Mouse (Mus musculus): ENCODE measurements around the gene Tbce. TPM values are rescaled to one million over a fixed set of nuclear protein-coding genes. Genes with fewer than 3 reads are reported as not detected.

Gene Tbce
- polyA plus RNA-seq, 1 experiment from 2014 or later: 52.6 TPM

- H3K4me2 ChIP-seq (ENCODE audit: low read depth, low read length): no peak overlapping the region
- no peak overlapping the region for H3K27ac ChIP-seq (ENCODE audit: low read length)
- H3K4me1 ChIP-seq (ENCODE audit: control insufficient read depth, insufficient read depth, low read length): no peaks in the 10 kb centered on the region; the same call in 1 of the 2 replicates
- no peak overlapping the region for H3K9ac ChIP-seq (ENCODE audit: low read length)
- WGBS: 50% methylated on average over 4 of the region's 4 CpGs
- ATAC-seq (ENCODE audit: insufficient read depth, low FRiP score): no peak
- no peaks in the 10 kb centered on the region for H3K27me3 ChIP-seq (ENCODE audit: control insufficient read depth, insufficient read depth, low read length)
- H3K9me3 ChIP-seq (replicated peaks; ENCODE audit: control insufficient read depth, low read length): no peaks in the 10 kb centered on the region
- no peak overlapping the region for H3K4me3 ChIP-seq (replicated peaks; ENCODE audit: low read length)
- H3K36me3 ChIP-seq (ENCODE audit: control insufficient read depth, insufficient read depth, low read length): 0 out of 2 replicates have a peak, but pooled peaks cover 2% of the 10 kb centered on the region
These were observed 73.3 kb downstream of the Tbce start for GRCm38 (mm10) chr13:13966172-13966571.

- peak; percentile 16; the same call in 1 of the 2 replicates for ATAC-seq (ENCODE audit: insufficient read depth, low FRiP score)
- no peaks in the 10 kb centered on the region; the same call in 1 of the 2 replicates for H3K4me1 ChIP-seq (ENCODE audit: control insufficient read depth, insufficient read depth, low read length)
- WGBS: 72% methylated on average over 19 of the region's 19 CpGs
- 0 out of 2 replicates have a peak, but pooled peaks cover 2% of the 10 kb centered on the region for H3K36me3 ChIP-seq (ENCODE audit: control insufficient read depth, insufficient read depth, low read length)
- H3K4me2 ChIP-seq (ENCODE audit: low read depth, low read length): no peak overlapping the region
- no peaks in the 10 kb centered on the region for H3K27me3 ChIP-seq (ENCODE audit: control insufficient read depth, insufficient read depth, low read length)
- no peaks in the 10 kb centered on the region for H3K9me3 ChIP-seq (replicated peaks; ENCODE audit: control insufficient read depth, low read length)
- no peak overlapping the region for H3K4me3 ChIP-seq (replicated peaks; ENCODE audit: low read length)
- no peak overlapping the region for H3K27ac ChIP-seq (ENCODE audit: low read length)
- H3K9ac ChIP-seq (ENCODE audit: low read length): no peak overlapping the region
These were observed 74.0 kb downstream of the Tbce start for GRCm38 (mm10) chr13:13965388-13965964.

- no peak overlapping the region for H3K4me3 ChIP-seq (replicated peaks; ENCODE audit: low read length)
- no peak overlapping the region for H3K9ac ChIP-seq (ENCODE audit: low read length)
- no peaks in the 10 kb centered on the region for H3K36me3 ChIP-seq (ENCODE audit: control insufficient read depth, insufficient read depth, low read length)
- 82% methylated on average over 4 of the region's 4 CpGs for WGBS
- H3K4me2 ChIP-seq (ENCODE audit: low read depth, low read length): no peak overlapping the region
- no peaks in the 10 kb centered on the region for H3K9me3 ChIP-seq (replicated peaks; ENCODE audit: control insufficient read depth, low read length)
- ATAC-seq (ENCODE audit: insufficient read depth, low FRiP score): no peak
- no peak overlapping the region for H3K27ac ChIP-seq (ENCODE audit: low read length)
- no peaks in the 10 kb centered on the region for H3K4me1 ChIP-seq (ENCODE audit: control insufficient read depth, insufficient read depth, low read length)
- no peaks in the 10 kb centered on the region for H3K27me3 ChIP-seq (ENCODE audit: control insufficient read depth, insufficient read depth, low read length)
These were observed 78.4 kb downstream of the Tbce start for GRCm38 (mm10) chr13:13961046-13961445.

GRCm38 (mm10) chr13:13960211-13960610 lies 79.2 kb downstream of the Tbce start:
- Histone ChIP-seq H3K9me3 (replicated peaks; ENCODE audit: control insufficient read depth, low read length) (no peaks in the 10 kb centered on the region), H3K27me3 (ENCODE audit: control insufficient read depth, insufficient read depth, low read length) (no peaks in the 10 kb centered on the region), H3K4me3 (replicated peaks; ENCODE audit: low read length) (no peak overlapping the region), H3K4me2 (ENCODE audit: low read depth, low read length) (no peak overlapping the region), H3K36me3 (ENCODE audit: control insufficient read depth, insufficient read depth, low read length) (no peaks in the 10 kb centered on the region), H3K27ac (ENCODE audit: low read length) (no peak overlapping the region), H3K9ac (ENCODE audit: low read length) (no peak overlapping the region), H3K4me1 (ENCODE audit: control insufficient read depth, insufficient read depth, low read length) (peaks cover 2% of the 10 kb centered on the region; the same call in 1 of the 2 replicates)
- WGBS: 89% methylated on average over 4 of the region's 4 CpGs
- no peak for ATAC-seq (ENCODE audit: insufficient read depth, low FRiP score)

- H3K4me2 ChIP-seq (ENCODE audit: low read depth, low read length): no peak overlapping the region
- WGBS: 63% methylated on average over 4 of the region's 4 CpGs
- H3K4me1 ChIP-seq (ENCODE audit: control insufficient read depth, insufficient read depth, low read length): peaks cover 5% of the 10 kb centered on the region
- no peaks in the 10 kb centered on the region for H3K27me3 ChIP-seq (ENCODE audit: control insufficient read depth, insufficient read depth, low read length)
- H3K4me3 ChIP-seq (replicated peaks; ENCODE audit: low read length): no peak overlapping the region
- ATAC-seq (ENCODE audit: insufficient read depth, low FRiP score): no peak
- no peaks in the 10 kb centered on the region for H3K9me3 ChIP-seq (replicated peaks; ENCODE audit: control insufficient read depth, low read length)
- H3K36me3 ChIP-seq (ENCODE audit: control insufficient read depth, insufficient read depth, low read length): no peaks in the 10 kb centered on the region
- no peak overlapping the region for H3K27ac ChIP-seq (ENCODE audit: low read length)
- no peak overlapping the region for H3K9ac ChIP-seq (ENCODE audit: low read length)
These were observed 82.8 kb downstream of the Tbce start for GRCm38 (mm10) chr13:13956686-13957085.

GRCm38 (mm10) chr13:13954931-13955330 lies 84.5 kb downstream of the Tbce start:
- Histone ChIP-seq H3K27ac (ENCODE audit: low read length) (peak overlapping the region; percentile 89), H3K4me2 (ENCODE audit: low read depth, low read length) (peak overlapping the region; percentile 83), H3K4me1 (ENCODE audit: control insufficient read depth, insufficient read depth, low read length) (peaks cover 5% of the 10 kb centered on the region), H3K9me3 (replicated peaks; ENCODE audit: control insufficient read depth, low read length) (no peaks in the 10 kb centered on the region), H3K27me3 (ENCODE audit: control insufficient read depth, insufficient read depth, low read length) (no peaks in the 10 kb centered on the region), H3K9ac (ENCODE audit: low read length) (peak overlapping the region; percentile 86), H3K36me3 (ENCODE audit: control insufficient read depth, insufficient read depth, low read length) (no peaks in the 10 kb centered on the region), H3K4me3 (replicated peaks; ENCODE audit: low read length) (peak overlapping the region; percentile 98)
- ATAC-seq (ENCODE audit: insufficient read depth, low FRiP score): peak; percentile 24; the same call in 1 of the 2 replicates
- under 1% methylated on average over 29 of the region's 29 CpGs for WGBS

- no peaks in the 10 kb centered on the region for H3K27me3 ChIP-seq (ENCODE audit: control insufficient read depth, insufficient read depth, low read length)
- H3K4me3 ChIP-seq (replicated peaks; ENCODE audit: low read length): peak within 1 kb of the TSS; percentile 98
- peaks cover 5% of the 10 kb centered on the region for H3K4me1 ChIP-seq (ENCODE audit: control insufficient read depth, insufficient read depth, low read length)
- WGBS: under 1% methylated on average over 76 of the region's 78 CpGs
- no peaks in the 10 kb centered on the region for H3K36me3 ChIP-seq (ENCODE audit: control insufficient read depth, insufficient read depth, low read length)
- peak within 1 kb of the TSS; percentile 89 for H3K4me2 ChIP-seq (ENCODE audit: low read depth, low read length)
- peak within 1 kb of the TSS; percentile 86 for H3K9ac ChIP-seq (ENCODE audit: low read length)
- ATAC-seq (ENCODE audit: insufficient read depth, low FRiP score): peak; percentile 99
- H3K9me3 ChIP-seq (replicated peaks; ENCODE audit: control insufficient read depth, low read length): no peaks in the 10 kb centered on the region
- peak within 1 kb of the TSS; percentile 90 for H3K27ac ChIP-seq (ENCODE audit: low read length)
These were observed 85.3 kb downstream of the Tbce start, which contains the start of gene B3galnt2 for GRCm38 (mm10) chr13:13953874-13954832. TSS of gene B3galnt2 (plus strand) at chr13:13954469.
